Mouse (Mus musculus): Measurements from ENCODE around the gene Bckdhb.

The Bckdhb gene

GRCm38 (mm10) chr9:84041631-84042277 lies 116.8 kb downstream of the Bckdhb start:
- peaks cover 10% of the 10 kb centered on the region for H3K9me3 ChIP-seq (ENCODE audit: low read length)
- no peaks in the 10 kb centered on the region for H3K27me3 ChIP-seq (ENCODE audit: insufficient read depth, low read length)
- no peak overlapping the region for H3K4me3 ChIP-seq (replicated peaks; ENCODE audit: low read length)
- peaks cover 11% of the 10 kb centered on the region; the same call in 1 of the 2 replicates for H3K4me1 ChIP-seq (replicated peaks; ENCODE audit: low read depth, low read length)
- TF ChIP-seq NANOG (IDR thresholded peaks at IDR 0.05; ENCODE audit: borderline replicate concordance, low read length) (no peak), CTCF (conservative IDR thresholded peaks at IDR 0.05; ENCODE audit: low read length) (no peak), POU5F1 (IDR thresholded peaks at IDR 0.05; ENCODE audit: borderline replicate concordance, low read length) (no peak)
- no peaks in the 10 kb centered on the region for H3K36me3 ChIP-seq (ENCODE audit: insufficient read depth, low read length)

GRCm38 (mm10) chr9:84042539-84042938 lies 117.6 kb downstream of the Bckdhb start:
- no peak for TF ChIP-seq CTCF (conservative IDR thresholded peaks at IDR 0.05; ENCODE audit: low read length)
- no peak for TF ChIP-seq NANOG (IDR thresholded peaks at IDR 0.05; ENCODE audit: borderline replicate concordance, low read length)
- TF ChIP-seq POU5F1 (IDR thresholded peaks at IDR 0.05; ENCODE audit: borderline replicate concordance, low read length), result no peak
- Histone ChIP-seq H3K36me3 (ENCODE audit: insufficient read depth, low read length) (no peaks in the 10 kb centered on the region), H3K9me3 (ENCODE audit: low read length) (peaks cover 10% of the 10 kb centered on the region), H3K27me3 (ENCODE audit: insufficient read depth, low read length) (no peaks in the 10 kb centered on the region), H3K4me3 (replicated peaks; ENCODE audit: low read length) (no peak overlapping the region), H3K4me1 (replicated peaks; ENCODE audit: low read depth, low read length) (peaks cover 6% of the 10 kb centered on the region; the same call in 1 of the 2 replicates)

DNA sequence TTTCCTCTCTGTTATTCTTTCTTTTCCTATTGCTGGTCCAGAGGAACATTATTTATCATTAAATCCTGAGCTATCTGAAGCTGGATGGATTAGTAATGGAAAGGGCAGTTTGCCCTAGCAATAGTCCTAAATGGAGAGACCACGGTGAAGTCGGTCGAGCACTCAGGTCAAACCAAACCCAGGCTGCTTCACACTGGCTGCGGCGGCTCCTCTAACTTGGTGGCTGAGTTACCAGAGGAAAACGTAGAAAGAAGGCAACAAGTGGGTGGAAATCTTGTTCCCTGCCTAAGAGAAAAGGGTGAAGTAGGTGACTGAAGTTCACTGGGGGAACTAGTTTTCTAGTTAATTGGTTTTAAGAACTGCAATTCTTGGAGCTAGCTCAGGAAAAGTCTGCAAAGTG lies 119.2 kb downstream of the Bckdhb start:
- Histone ChIP-seq H3K27me3 (ENCODE audit: insufficient read depth, low read length) (no peaks in the 10 kb centered on the region), H3K4me3 (replicated peaks; ENCODE audit: low read length) (no peak overlapping the region), H3K36me3 (ENCODE audit: insufficient read depth, low read length) (no peaks in the 10 kb centered on the region)

DNA sequence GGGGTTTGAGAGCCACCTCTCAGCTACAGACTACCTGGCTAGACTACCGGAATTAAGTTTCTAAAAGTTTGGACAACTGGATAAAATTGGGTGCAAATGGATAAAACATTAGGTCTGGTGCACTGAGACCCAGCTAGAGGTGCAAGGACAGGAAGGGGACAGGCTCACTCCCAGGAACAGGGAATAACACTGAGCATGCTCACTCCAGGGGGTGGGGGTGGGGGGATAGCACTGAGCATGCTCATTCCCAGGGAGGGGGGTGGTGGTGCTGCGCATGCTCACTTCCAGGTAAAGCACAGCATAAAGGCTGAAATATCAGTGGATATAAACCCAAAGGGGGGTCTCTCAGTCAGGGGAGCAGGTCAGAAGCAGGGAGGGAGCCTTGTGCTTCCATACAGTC lies 120.7 kb downstream of the Bckdhb start:
- H3K9me3 ChIP-seq (ENCODE audit: low read length), result peaks cover 10% of the 10 kb centered on the region
- no peak overlapping the region for H3K4me3 ChIP-seq (replicated peaks; ENCODE audit: low read length)
- TF ChIP-seq CTCF (conservative IDR thresholded peaks at IDR 0.05; ENCODE audit: low read length) (no peak), NANOG (IDR thresholded peaks at IDR 0.05; ENCODE audit: borderline replicate concordance, low read length) (no peak), POU5F1 (IDR thresholded peaks at IDR 0.05; ENCODE audit: borderline replicate concordance, low read length) (no peak)
- H3K36me3 ChIP-seq (ENCODE audit: insufficient read depth, low read length), result no peaks in the 10 kb centered on the region
- H3K27me3 ChIP-seq (ENCODE audit: insufficient read depth, low read length), result no peaks in the 10 kb centered on the region
- 0 out of 2 replicates have a peak, but pooled peaks cover 3% of the 10 kb centered on the region for H3K4me1 ChIP-seq (replicated peaks; ENCODE audit: low read depth, low read length)

More for the DNA sequence above, 119.2 kb downstream of the Bckdhb start:
- TF ChIP-seq POU5F1 (IDR thresholded peaks at IDR 0.05; ENCODE audit: borderline replicate concordance, low read length), result no peak
- no peak for TF ChIP-seq CTCF (conservative IDR thresholded peaks at IDR 0.05; ENCODE audit: low read length)
- H3K4me1 ChIP-seq (replicated peaks; ENCODE audit: low read depth, low read length), result 0 out of 2 replicates have a peak, but pooled peaks cover 3% of the 10 kb centered on the region
- peaks cover 10% of the 10 kb centered on the region for H3K9me3 ChIP-seq (ENCODE audit: low read length)

GRCm38 (mm10) chr9:84046334-84046733 lies 121.4 kb downstream of the Bckdhb start:
- Histone ChIP-seq H3K4me1 (replicated peaks; ENCODE audit: low read depth, low read length) (0 out of 2 replicates have a peak, but pooled peaks cover 3% of the 10 kb centered on the region), H3K27me3 (ENCODE audit: insufficient read depth, low read length) (no peaks in the 10 kb centered on the region), H3K9me3 (ENCODE audit: low read length) (peaks cover 10% of the 10 kb centered on the region), H3K4me3 (replicated peaks; ENCODE audit: low read length) (no peak overlapping the region), H3K36me3 (ENCODE audit: insufficient read depth, low read length) (no peaks in the 10 kb centered on the region)
- TF ChIP-seq CTCF (conservative IDR thresholded peaks at IDR 0.05; ENCODE audit: low read length), result no peak

DNA sequence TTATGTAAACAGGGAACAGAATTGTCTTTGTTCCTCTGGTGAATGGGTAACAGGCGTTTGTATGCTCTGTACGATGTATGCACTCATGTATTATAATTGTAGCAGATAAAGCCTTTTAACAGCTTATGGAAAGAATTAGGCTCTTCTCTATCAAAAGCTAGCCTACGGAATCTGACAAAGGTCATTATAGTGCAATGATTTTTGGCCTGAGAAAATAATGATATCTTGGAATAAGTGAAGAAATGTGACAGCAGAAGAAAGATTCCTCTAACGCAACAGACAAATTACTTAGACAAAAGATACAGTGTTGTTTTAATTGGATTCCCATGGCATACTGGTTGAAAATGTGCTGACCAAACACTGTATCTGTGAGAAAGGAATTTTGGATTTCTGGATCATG lies 122.0 kb downstream of the Bckdhb start:
- Histone ChIP-seq H3K27me3 (ENCODE audit: insufficient read depth, low read length) (no peaks in the 10 kb centered on the region), H3K4me3 (replicated peaks; ENCODE audit: low read length) (no peak overlapping the region), H3K9me3 (ENCODE audit: low read length) (peaks cover 10% of the 10 kb centered on the region), H3K4me1 (replicated peaks; ENCODE audit: low read depth, low read length) (0 out of 2 replicates have a peak, but pooled peaks cover 3% of the 10 kb centered on the region), H3K36me3 (ENCODE audit: insufficient read depth, low read length) (no peaks in the 10 kb centered on the region)
- TF ChIP-seq NANOG (IDR thresholded peaks at IDR 0.05; ENCODE audit: borderline replicate concordance, low read length), result no peak

- no peak for TF ChIP-seq POU5F1 (IDR thresholded peaks at IDR 0.05; ENCODE audit: borderline replicate concordance, low read length)
- TF ChIP-seq CTCF (conservative IDR thresholded peaks at IDR 0.05; ENCODE audit: low read length), result no peak
- TF ChIP-seq NANOG (IDR thresholded peaks at IDR 0.05; ENCODE audit: borderline replicate concordance, low read length), result no peak
- 0 out of 2 replicates have a peak, but pooled peaks cover 3% of the 10 kb centered on the region for H3K4me1 ChIP-seq (replicated peaks; ENCODE audit: low read depth, low read length)
These were observed 122.5 kb downstream of the Bckdhb start for GRCm38 (mm10) chr9:84047436-84047835.

GRCm38 (mm10) chr9:84049142-84049541 lies 124.2 kb downstream of the Bckdhb start:
- Histone ChIP-seq H3K36me3 (ENCODE audit: insufficient read depth, low read length) (no peaks in the 10 kb centered on the region), H3K27me3 (ENCODE audit: insufficient read depth, low read length) (no peaks in the 10 kb centered on the region), H3K4me1 (replicated peaks; ENCODE audit: low read depth, low read length) (0 out of 2 replicates have a peak, but pooled peaks cover 3% of the 10 kb centered on the region), H3K4me3 (replicated peaks; ENCODE audit: low read length) (no peak overlapping the region), H3K9me3 (ENCODE audit: low read length) (peaks cover 10% of the 10 kb centered on the region)
- TF ChIP-seq CTCF (conservative IDR thresholded peaks at IDR 0.05; ENCODE audit: low read length) (no peak), NANOG (IDR thresholded peaks at IDR 0.05; ENCODE audit: borderline replicate concordance, low read length) (no peak), POU5F1 (IDR thresholded peaks at IDR 0.05; ENCODE audit: borderline replicate concordance, low read length) (no peak)

More at GRCm38 (mm10) chr9:84047436-84047835, 122.5 kb downstream of the Bckdhb start:
- H3K36me3 ChIP-seq (ENCODE audit: insufficient read depth, low read length), result no peaks in the 10 kb centered on the region
- H3K4me3 ChIP-seq (replicated peaks; ENCODE audit: low read length), result no peak overlapping the region
- no peaks in the 10 kb centered on the region for H3K27me3 ChIP-seq (ENCODE audit: insufficient read depth, low read length)
- H3K9me3 ChIP-seq (ENCODE audit: low read length), result peaks cover 10% of the 10 kb centered on the region
